Mouse (Mus musculus) hindbrain, embryonic 10.5 days (tissue): Measurements from ENCODE around the gene Gm42669. TPM values are rescaled to one million over a fixed set of nuclear protein-coding genes. Genes with fewer than 3 reads are reported as not detected.
A peak's percentile ranks its signal among the peaks of the same experiment; 100 is the strongest.

Source experiments
- DNase-seq: peaks from one replicate; pipeline ENCODE4 v3.0.0-alpha.2; 2017; ENCODE audit warnings: low spot score
- H3K27ac ChIP-seq: fragments of 300-500 bp; sonication (generic); 2 replicates; pipeline ENCODE4 v1.5.1; 2016; ENCODE audit warnings: mild to moderate bottlenecking, moderate library complexity
- H3K27me3 ChIP-seq: fragments of 300-500 bp; sonication (generic); 2 replicates; pipeline ENCODE4 v1.6.1; 2016; ENCODE audit warnings: mild to moderate bottlenecking; ENCODE audit not compliant: poor library complexity, insufficient read depth, severe bottlenecking
- H3K36me3 ChIP-seq: fragments of 300-500 bp; sonication (generic); 2 replicates; pipeline ENCODE4 v1.6.1; 2016; ENCODE audit warnings: mild to moderate bottlenecking, moderate library complexity
- H3K4me1 ChIP-seq: fragments of 300-500 bp; sonication (generic); replicated peaks from 2 replicates; pipeline ENCODE4 v1.6.1; 2016; ENCODE audit warnings: mild to moderate bottlenecking
- H3K4me3 ChIP-seq: fragments of 300-500 bp; sonication (generic); 2 replicates; pipeline ENCODE4 v1.5.1; 2016; ENCODE audit warnings: mild to moderate bottlenecking, moderate library complexity
- H3K9me3 ChIP-seq: fragments of 300-500 bp; sonication (generic); 2 replicates; pipeline ENCODE4 v1.6.1; 2016; ENCODE audit warnings: mild to moderate bottlenecking, moderate library complexity
- WGBS: fragments of 180-500 bp; shearing (Covaris S2); methylation state at CpG from one replicate; pipeline ENCODE4 v1.1.7; 2016; 5-methylcytosine and 5-hydroxymethylcytosine counted together
- polyA plus RNA-seq: library from polyadenylated mRNA; unstranded; fragments of >200 nt; fragmentation: Nextera tagmentation; extraction: Ambion mirVana; gene quantifications from 2 replicates; pipeline ENCODE4 v1.2.1, GENCODE M21; 2016

The Gm42669 gene
- polyA plus RNA-seq, 1 experiment from 2014 or later = 0.29 TPM

DNA sequence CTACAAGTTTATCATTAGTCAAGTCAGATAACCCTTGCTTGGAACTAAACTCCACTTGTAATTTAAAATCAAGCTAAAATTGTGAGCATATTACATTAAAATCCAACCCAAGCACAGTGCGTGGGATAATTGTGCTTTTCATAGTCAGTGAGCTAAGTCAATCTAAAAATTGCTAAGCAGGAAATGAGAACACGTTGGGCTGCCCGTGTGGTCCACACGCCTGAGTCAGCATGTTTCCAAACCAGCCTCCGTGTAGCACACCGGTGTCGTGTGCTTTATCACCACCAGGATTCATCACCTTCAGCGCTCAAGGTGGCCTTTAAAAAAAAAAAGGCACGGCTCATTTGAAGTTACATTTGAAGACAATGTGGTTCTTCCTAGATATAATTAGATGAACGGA, 16.9 kb downstream of the Gm42669 start:
- H3K27me3 ChIP-seq = no peaks in the 10 kb centered on the region
- H3K4me1 ChIP-seq = no peaks in the 10 kb centered on the region
- H3K4me3 ChIP-seq = no peak overlapping the region
- WGBS = 89% methylated on average over 10 of the region's 10 CpGs
- H3K9me3 ChIP-seq = no peaks in the 10 kb centered on the region
- H3K27ac ChIP-seq = no peak overlapping the region
- no peak for DNase-seq
- H3K36me3 ChIP-seq = no peaks in the 10 kb centered on the region

DNA sequence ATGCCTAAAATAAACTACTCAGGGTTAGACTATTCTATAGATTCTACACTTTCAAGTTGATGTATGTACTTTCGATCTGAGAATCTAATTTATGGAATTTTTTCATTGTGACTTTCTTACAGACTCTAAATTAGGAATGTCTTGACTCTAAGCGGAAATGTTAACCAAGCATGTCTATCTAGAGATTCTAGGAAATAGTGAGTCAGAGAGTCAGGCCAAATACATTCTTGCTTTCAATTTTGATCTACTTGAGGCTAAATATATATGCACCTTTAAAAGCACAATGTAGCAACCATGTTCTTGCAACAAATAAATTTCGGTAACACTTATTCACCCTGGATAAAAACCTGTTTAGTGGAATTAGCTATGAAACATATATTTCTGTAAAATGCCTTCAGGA, 21.4 kb downstream of the Gm42669 start:
- WGBS = 93% methylated on average over 3 of the region's 3 CpGs
- DNase-seq = no peak
- no peaks in the 10 kb centered on the region for H3K9me3 ChIP-seq
- no peak overlapping the region for H3K4me3 ChIP-seq
- no peaks in the 10 kb centered on the region for H3K36me3 ChIP-seq
- no peak overlapping the region for H3K27ac ChIP-seq
- no peaks in the 10 kb centered on the region for H3K4me1 ChIP-seq
- no peaks in the 10 kb centered on the region for H3K27me3 ChIP-seq

DNA sequence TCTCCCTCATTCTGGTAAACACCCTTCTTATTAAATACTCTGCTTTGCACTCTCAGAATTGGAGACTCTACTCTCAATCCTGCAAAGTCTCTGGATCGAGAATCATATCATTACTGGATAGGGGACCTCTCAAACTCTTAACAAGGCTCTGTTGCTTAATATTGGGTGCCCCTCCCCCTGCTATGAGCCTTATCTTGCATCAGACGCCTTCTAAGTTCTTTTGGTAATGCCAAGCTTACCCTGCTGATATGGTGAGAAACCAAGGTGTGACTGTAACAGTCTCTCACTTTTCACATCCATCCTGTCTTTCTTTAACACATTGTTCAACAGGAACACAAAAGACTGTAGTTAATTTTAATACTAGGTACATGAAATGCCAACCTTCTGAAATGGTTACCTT, 26.2 kb downstream of the Gm42669 start:
- H3K27me3 ChIP-seq = no peaks in the 10 kb centered on the region

DNA sequence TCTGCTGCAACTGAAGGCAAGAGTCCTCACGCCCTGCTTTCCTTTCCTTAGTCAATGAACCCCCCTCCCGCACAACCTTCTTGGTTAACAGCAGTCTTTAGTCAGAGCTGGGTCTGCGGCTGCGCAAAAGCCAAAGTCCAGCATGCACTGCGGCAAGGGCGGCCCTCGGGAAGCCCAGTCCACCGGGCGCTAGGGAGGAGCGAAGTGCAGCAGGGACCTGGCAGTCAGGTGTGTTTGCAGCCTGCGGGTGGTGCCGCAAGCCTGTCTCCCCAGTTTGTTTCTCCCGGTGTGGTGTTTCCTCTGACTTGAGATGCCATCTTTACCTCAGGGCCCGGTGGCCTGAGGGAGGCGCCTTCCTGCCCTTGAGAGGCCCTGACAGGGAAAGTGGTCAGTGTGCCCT, 27.2 kb downstream of the Gm42669 start, which contains the start of gene 1700028K03Rik:
Gene 1700028K03Rik, plus strand, starts transcription at position 129 of the 400 bp plus-strand sequence.
- no peaks in the 10 kb centered on the region for H3K36me3 ChIP-seq
- no peak for DNase-seq
- no peak within 1 kb of the TSS for H3K27ac ChIP-seq
- WGBS = 72% methylated on average over 15 of the region's 15 CpGs
- H3K4me3 ChIP-seq = no peak within 1 kb of the TSS
- H3K27me3 ChIP-seq = no peaks in the 10 kb centered on the region
- no peaks in the 10 kb centered on the region for H3K4me1 ChIP-seq
- H3K9me3 ChIP-seq = no peaks in the 10 kb centered on the region

More for the DNA sequence above, 26.2 kb downstream of the Gm42669 start:
- no peak overlapping the region for H3K4me3 ChIP-seq
- H3K9me3 ChIP-seq = no peaks in the 10 kb centered on the region
- H3K4me1 ChIP-seq = no peaks in the 10 kb centered on the region
- no peak overlapping the region for H3K27ac ChIP-seq
- DNase-seq = no peak
- WGBS = 67% methylated on average over 2 of the region's 2 CpGs
- H3K36me3 ChIP-seq = no peaks in the 10 kb centered on the region

DNA sequence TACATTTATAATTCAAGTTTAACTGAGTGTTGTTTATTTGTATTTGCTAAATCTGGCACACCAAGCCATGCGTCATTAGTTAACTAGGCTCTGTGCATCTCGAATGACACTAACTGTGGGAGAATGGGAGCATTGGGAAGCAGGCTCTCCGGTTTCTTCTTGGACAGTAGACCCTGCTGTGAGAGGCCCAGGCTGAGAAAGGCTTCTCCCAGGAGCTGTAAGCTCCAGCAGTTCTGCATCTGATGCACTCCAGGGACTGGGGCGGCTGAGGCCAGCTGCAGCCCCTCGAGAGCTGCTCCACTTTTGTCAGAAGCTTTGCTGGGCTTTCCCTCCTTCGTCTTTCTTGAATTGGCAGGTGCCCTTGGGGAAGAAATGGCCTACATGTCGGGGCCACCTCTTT, 34.3 kb downstream of the Gm42669 start:
- Histone ChIP-seq H3K27ac (no peak overlapping the region), H3K4me1 (0 out of 2 replicates have a peak, but pooled peaks cover 4% of the 10 kb centered on the region), H3K9me3 (no peaks in the 10 kb centered on the region), H3K36me3 (no peaks in the 10 kb centered on the region), H3K4me3 (no peak overlapping the region), H3K27me3 (no peaks in the 10 kb centered on the region)
- WGBS = 28% methylated on average over 7 of the region's 7 CpGs
- DNase-seq = no peak

DNA sequence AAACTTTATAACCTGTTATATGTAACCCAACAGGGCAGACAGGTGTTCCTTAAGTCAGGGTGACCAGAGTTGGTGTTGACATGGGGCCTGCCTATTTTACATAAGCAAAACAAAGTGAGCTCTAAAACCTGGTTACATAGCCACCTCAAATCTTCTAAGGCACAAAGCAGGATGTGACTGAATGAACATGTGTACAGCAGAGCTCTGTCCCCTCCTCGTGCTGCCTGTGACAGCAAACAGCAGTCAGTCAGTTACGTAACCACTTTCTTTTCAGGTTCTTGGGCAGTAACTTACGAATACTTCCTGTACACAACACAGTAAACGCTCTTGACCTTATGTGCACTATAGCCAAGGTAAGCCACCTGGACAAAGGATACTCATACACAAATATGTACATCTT, 38.5 kb downstream of the Gm42669 start:
- WGBS = 87% methylated on average over 4 of the region's 4 CpGs
- Histone ChIP-seq H3K4me3 (no peak overlapping the region), H3K36me3 (peaks cover 10% of the 10 kb centered on the region), H3K27me3 (no peaks in the 10 kb centered on the region), H3K4me1 (0 out of 2 replicates have a peak, but pooled peaks cover 4% of the 10 kb centered on the region), H3K27ac (no peak overlapping the region), H3K9me3 (no peaks in the 10 kb centered on the region)
- DNase-seq = no peak

DNA sequence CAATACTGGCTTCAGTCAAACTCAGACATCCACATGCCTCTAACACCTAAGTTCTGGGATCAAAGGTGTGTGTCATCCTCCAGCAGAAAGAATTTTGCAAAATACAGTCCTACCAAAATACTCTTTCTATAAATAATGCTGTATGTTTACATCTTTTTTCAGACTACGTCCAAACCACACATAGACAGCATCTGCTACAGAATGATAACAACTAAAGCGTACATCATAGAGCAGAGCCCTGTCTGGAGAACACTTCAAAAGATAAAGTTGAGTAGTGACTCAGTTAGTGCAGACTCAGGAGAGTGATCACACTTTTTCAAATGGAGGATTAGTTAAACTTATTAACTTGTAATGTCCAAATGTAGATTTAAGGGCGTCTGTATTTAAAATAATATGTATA, 40.5 kb downstream of the Gm42669 start:
- H3K9me3 ChIP-seq = no peaks in the 10 kb centered on the region
- peaks cover 20% of the 10 kb centered on the region for H3K36me3 ChIP-seq
- H3K4me3 ChIP-seq = no peak overlapping the region
- no peak for DNase-seq
- no peaks in the 10 kb centered on the region for H3K27me3 ChIP-seq
- no peaks in the 10 kb centered on the region for H3K4me1 ChIP-seq
- WGBS = 90% methylated on average over 3 of the region's 3 CpGs
- H3K27ac ChIP-seq = no peak overlapping the region

DNA sequence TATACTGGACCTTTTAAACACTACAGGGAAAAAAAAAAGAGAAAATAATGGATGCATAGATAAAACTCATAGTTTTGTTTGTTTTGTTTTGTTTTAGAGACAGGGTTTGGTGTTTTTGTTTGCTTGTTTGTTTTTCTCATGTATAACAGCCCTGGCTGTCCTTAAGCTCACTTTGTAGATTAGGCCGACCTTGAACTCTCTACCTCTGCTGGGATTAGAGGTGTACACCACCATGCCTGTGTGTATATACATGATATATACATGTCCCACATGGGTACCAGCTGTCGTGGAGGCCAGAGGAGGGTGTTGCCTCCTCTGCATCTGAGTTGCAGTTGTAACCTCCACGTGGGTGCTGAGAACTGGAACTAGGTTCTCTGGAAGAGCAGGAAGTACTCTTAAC, 41.0 kb downstream of the Gm42669 start:
- no peak for DNase-seq
- 89% methylated on average over 3 of the region's 3 CpGs for WGBS
- Histone ChIP-seq H3K4me1 (no peaks in the 10 kb centered on the region), H3K9me3 (no peaks in the 10 kb centered on the region), H3K27me3 (no peaks in the 10 kb centered on the region), H3K27ac (no peak overlapping the region), H3K36me3 (peaks cover 20% of the 10 kb centered on the region), H3K4me3 (no peak overlapping the region)

DNA sequence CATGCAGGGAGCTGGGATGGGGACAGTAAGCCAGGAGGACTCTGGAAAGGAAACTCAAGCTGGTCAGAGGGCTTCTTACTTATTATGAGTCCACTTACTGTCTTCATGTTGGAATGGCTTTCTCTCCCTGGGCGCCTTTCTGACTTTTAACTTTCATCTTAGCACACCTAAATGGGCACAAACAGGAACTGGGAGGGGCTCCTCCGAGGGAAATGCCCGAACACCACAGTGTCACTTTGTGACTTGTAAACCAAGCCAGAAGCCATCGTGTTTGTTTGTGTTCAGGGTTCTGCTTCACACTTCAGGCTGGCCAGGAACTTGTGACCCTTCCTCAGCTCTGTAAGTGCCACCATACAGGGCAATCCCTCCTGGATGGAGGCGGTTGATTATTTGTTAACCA, 46.9 kb downstream of the Gm42669 start:
- H3K9me3 ChIP-seq = no peaks in the 10 kb centered on the region
- H3K27me3 ChIP-seq = no peaks in the 10 kb centered on the region
- no peak overlapping the region for H3K4me3 ChIP-seq
- H3K27ac ChIP-seq = no peak overlapping the region
- DNase-seq = no peak
- 91% methylated on average over 5 of the region's 5 CpGs for WGBS
- H3K36me3 ChIP-seq = peaks cover 33% of the 10 kb centered on the region
- H3K4me1 ChIP-seq = no peaks in the 10 kb centered on the region

DNA sequence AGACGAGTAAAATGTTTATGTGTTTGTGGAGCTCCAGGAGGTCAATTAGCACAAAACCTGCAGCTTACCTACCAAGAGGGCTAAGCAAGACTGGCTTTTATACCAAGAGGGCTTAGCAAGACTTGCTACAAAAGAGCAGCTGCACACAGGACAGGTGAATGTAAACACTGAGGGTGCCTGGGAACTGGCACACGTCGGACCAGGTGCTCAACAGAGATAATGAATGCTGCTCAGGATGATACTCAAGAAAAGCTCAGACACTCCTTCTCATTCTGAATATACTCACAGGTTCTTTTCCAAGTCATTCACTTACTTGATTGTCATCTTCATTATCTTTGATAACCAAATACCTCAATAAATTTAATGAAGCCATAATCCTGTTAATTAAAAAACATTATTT, 49.5 kb downstream of the Gm42669 start:
- Histone ChIP-seq H3K36me3 (peaks cover 43% of the 10 kb centered on the region), H3K9me3 (no peaks in the 10 kb centered on the region), H3K27me3 (no peaks in the 10 kb centered on the region), H3K4me1 (no peaks in the 10 kb centered on the region), H3K27ac (no peak overlapping the region), H3K4me3 (no peak overlapping the region)
- WGBS = 86% methylated on average over 3 of the region's 3 CpGs
- DNase-seq = no peak

DNA sequence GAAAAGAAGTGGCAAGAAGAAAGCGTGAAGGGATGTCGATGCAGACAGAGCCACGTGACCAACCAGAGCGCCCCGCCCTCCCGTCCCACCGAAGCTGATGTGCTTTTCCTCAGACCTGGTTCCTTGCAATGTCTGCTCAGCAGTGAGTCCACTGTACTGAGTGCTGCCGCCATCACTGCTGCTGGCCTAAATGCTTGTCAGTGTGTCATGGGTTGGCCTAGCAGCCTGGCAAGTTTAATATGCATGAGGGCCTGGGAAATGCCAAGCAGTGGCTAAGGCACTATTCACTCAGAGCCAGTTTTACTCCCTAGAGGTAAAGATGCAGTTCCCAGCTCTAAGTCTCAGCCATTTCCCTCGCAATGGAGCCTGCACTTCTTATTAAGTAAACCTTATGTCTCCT, 61.7 kb downstream of the Gm42669 start:
- H3K4me3 ChIP-seq = no peak overlapping the region
- H3K27me3 ChIP-seq = no peaks in the 10 kb centered on the region
- DNase-seq = no peak
- H3K4me1 ChIP-seq = no peaks in the 10 kb centered on the region
- peaks cover 70% of the 10 kb centered on the region for H3K36me3 ChIP-seq
- no peak overlapping the region for H3K27ac ChIP-seq
- H3K9me3 ChIP-seq = no peaks in the 10 kb centered on the region
- WGBS = 95% methylated on average over 9 of the region's 9 CpGs

DNA sequence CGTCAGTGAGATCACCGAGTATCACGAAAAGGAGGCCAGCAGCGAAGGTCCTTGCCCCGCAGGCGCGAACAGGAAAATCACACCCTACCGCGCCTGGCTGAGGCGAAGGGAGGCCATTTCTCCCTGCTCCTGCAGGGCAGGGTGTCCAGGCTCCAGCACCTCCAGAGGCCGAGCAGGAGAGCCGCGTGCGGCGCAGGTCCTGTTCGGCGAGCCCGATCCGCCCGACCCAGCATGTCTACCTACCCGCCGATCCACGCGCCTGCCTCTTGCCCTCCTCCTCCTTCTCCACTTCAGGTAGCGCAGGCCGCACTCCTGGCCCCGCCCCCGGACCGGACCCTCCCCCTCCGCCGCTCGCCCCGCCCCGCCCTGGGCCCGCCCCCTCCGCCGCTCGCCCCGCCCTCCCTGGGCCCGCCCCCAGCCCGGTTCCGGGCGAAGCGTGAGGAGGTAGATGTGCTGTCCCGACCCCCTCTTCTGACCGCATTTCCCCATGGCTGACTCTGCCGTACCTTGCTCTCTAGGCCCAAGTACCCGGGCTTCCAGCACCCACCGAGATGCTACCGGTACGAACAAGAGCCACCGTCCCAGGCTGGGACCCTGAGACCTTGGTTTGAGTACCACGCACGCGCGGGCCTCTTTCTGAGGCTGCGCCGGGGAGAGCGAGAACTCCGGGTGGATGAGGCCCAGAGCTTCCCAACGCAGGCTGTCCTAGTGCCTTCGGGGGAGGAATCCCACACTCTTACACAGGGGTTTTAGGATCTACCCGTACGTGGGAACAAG, 90.1 kb downstream of the Gm42669 start, which contains the start of the genes Rpap2 and Glmn:
Gene Rpap2, plus strand, starts transcription at position 73 of the 777 bp plus-strand sequence.
Gene Glmn, minus strand, starts transcription at position 588 of the 777 bp plus-strand sequence.
- DNase-seq = peak; percentile 90

DNA sequence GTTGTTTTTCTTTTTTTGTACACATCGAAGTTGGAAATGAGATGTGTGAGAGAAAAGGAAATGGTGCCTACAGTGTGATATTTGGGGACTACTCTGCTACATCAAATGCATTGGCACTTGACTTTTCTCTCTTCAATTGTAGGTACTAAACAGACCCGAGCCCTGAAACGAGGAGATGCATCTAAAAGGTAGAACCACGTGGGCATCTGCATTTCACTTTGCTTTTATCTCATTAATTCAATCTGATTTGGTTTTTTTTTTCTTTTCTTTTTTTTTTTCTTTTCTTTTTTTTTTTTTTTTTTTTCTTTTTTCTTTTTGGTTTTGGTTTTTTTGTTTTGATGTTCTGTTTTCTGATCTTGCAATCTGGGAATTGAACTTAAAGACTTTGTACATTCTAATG, 91.0 kb downstream of the Gm42669 start:
- H3K9me3 ChIP-seq = no peaks in the 10 kb centered on the region
- peak overlapping the region; percentile 94 for H3K27ac ChIP-seq
- peaks cover 20% of the 10 kb centered on the region for H3K36me3 ChIP-seq
- H3K4me3 ChIP-seq = peak overlapping the region; percentile 71
- WGBS = 26% methylated on average over 4 of the region's 4 CpGs
- H3K4me1 ChIP-seq = peaks cover 15% of the 10 kb centered on the region
- no peak for DNase-seq
- H3K27me3 ChIP-seq = no peaks in the 10 kb centered on the region

More for the DNA sequence above, 90.1 kb downstream of the Gm42669 start, which contains the start of the genes Rpap2 and Glmn:
- peaks cover 20% of the 10 kb centered on the region for H3K36me3 ChIP-seq
- peak within 1 kb of the TSS; percentile 71 for H3K4me3 ChIP-seq
- H3K9me3 ChIP-seq = no peaks in the 10 kb centered on the region
- under 1% methylated on average over 63 of the region's 64 CpGs for WGBS
- peaks cover 15% of the 10 kb centered on the region for H3K4me1 ChIP-seq
- peak within 1 kb of the TSS; percentile 94 for H3K27ac ChIP-seq
- no peaks in the 10 kb centered on the region for H3K27me3 ChIP-seq
